Mouse (Mus musculus): ENCODE data around the gene Srrt. TPM values are rescaled to one million over a fixed set of nuclear protein-coding genes. Genes with fewer than 3 reads are reported as not detected.

Gene Srrt
- polyA plus RNA-seq (2015; fragmentation: Nextera tagmentation; extraction: Ambion mirVana): 106 and 113 TPM in 2 replicates

DNA sequence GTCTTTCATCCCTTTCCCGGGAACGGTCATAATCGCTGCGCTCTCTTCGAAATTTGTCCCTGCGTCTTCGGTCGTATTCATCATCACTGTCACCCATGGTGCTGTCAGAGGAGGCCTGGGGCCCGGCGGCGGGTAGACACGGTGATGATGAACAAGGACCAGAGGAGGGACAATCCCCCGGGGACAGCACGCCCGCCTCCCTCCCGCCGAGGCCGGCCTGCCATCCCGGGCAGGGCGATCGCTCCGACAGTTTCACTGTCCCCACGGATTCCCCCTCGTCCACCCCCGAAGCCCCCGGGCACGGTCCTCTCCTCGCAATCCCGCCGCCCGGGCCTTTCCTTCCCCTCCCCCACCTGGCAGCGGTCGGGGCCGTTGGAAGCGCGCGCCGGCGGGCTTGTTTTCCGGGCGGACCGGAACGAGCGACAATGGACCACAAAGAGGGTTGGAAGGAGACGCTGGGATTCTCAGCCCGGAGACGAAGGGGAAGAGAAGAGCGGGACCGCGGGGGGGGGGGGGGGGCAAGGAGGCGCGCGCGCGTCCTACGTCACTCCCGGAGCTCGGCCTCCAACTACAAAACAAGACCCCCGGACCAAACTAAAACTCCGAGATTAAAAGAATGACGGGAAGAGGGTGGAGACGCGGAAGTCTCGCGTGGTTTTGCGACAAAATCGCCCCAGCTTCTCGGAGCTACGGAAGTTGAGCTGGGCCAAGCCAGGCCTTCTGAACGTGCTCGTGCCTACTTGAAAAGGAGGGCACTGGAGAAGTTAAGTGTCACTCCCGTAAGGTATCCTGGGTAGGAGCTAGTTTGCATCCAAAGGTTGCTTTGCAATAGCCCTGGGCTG is at the start of gene Srrt:
Srrt (minus strand) TSS at position 604 of the 842 bp plus-strand sequence.
- H3K36me3 ChIP-seq (ENCODE audit: control insufficient read depth, insufficient read depth, low read length): peaks cover 30% of the 10 kb centered on the region
- WGBS: under 1% methylated on average over 69 of the region's 72 CpGs
- ATAC-seq: peak; percentile 89

DNA sequence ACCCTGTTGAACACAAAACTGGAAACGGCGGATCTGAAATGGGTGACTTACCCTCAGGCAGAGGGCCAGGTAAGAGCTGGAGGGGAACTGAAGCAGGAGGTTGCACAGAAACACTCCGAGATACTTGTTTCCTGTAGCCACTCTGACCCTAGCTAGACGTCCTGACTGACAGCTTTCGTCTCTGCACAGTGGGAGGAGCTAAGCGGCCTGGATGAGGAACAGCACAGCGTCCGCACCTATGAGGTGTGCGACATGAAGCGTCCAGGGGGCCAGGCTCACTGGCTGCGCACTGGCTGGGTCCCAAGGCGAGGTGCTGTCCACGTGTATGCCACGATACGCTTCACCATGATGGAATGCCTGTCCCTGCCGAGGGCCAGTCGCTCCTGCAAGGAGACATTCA is 46.6 kb upstream of the Srrt start:
- no peak for ATAC-seq
- peaks cover 21% of the 10 kb centered on the region for H3K36me3 ChIP-seq (ENCODE audit: control insufficient read depth, insufficient read depth, low read length)

More for the DNA sequence above, at the start of gene Srrt:
- Histone ChIP-seq H3K27me3 (replicated peaks; ENCODE audit: control insufficient read depth, insufficient read depth, low read length) (no peaks in the 10 kb centered on the region), H3K4me1 (ENCODE audit: control insufficient read depth, insufficient read depth, low read length) (peaks cover 26% of the 10 kb centered on the region), H3K9ac (ENCODE audit: low read depth, low read length) (peak within 1 kb of the TSS; percentile 95), H3K4me2 (ENCODE audit: low read depth, low read length) (peak within 1 kb of the TSS; percentile 57), H3K9me3 (ENCODE audit: control insufficient read depth, low read length) (0 out of 2 replicates have a peak, but pooled peaks cover 3% of the 10 kb centered on the region), H3K4me3 (ENCODE audit: low read length) (peak within 1 kb of the TSS; percentile 88), H3K27ac (ENCODE audit: low read length) (peak within 1 kb of the TSS; percentile 94)

DNA sequence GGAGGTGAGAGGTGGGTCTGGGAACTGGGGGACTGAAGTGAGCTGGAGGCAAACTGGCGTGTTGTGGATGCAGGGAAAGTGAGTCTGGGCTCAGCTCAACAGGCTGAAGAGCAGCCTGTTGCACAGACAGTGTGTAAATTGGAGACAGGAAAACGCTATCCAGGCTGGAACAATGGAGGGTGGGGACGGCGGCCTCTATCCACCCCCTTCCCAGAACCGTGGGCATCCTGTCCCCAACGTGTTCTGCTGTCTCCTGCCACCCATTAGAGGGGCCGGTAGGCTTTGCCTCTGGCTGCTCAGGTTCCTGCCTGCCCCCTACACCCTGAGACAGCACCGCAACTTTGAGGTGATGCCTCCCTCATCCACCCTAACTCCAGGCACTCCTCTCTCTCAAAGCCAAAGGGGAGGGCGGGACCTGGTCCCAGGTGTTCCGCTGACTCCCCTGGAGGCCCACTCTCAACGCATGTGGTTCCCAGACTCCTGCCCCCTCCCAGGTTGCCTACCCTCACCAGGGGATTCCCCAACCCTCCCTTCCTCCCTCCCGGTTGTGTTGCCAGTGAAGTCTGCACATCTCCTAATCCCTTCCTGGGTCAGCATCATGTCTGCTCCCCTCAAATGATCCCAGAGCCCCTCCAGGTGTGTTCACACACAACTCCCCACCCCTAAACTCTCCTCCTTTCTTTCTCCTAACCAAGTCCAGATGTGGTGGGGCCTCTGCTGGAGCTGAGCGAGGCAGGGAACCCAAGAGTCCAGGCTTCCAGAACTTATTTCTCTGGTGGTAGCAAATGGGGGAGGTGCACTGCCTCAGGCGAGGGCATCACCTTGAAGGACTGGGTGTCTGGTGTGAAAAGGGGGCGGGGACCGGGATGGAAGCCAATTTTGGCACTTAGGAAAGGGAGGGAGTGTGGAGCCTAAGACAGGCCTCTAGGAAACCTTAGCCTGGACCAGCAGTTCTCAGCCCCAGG is 44.8 kb upstream of the Srrt start:
- Histone ChIP-seq H3K9ac (ENCODE audit: low read depth, low read length) (peak overlapping the region; percentile 95), H3K4me3 (ENCODE audit: low read length) (peak overlapping the region; percentile 74), H3K4me2 (ENCODE audit: low read depth, low read length) (peak overlapping the region; percentile 84), H3K27ac (ENCODE audit: low read length) (peak overlapping the region; percentile 98), H3K36me3 (ENCODE audit: control insufficient read depth, insufficient read depth, low read length) (peaks cover 17% of the 10 kb centered on the region), H3K27me3 (replicated peaks; ENCODE audit: control insufficient read depth, insufficient read depth, low read length) (no peaks in the 10 kb centered on the region), H3K4me1 (ENCODE audit: control insufficient read depth, insufficient read depth, low read length) (peaks cover 37% of the 10 kb centered on the region), H3K9me3 (ENCODE audit: control insufficient read depth, low read length) (no peaks in the 10 kb centered on the region)
- ATAC-seq: no peak
- WGBS: 11% methylated on average over 16 of the region's 16 CpGs

More for the DNA sequence above, 46.6 kb upstream of the Srrt start:
- WGBS: 84% methylated on average over 17 of the region's 17 CpGs
- Histone ChIP-seq H3K9me3 (ENCODE audit: control insufficient read depth, low read length) (no peaks in the 10 kb centered on the region), H3K27me3 (replicated peaks; ENCODE audit: control insufficient read depth, insufficient read depth, low read length) (no peaks in the 10 kb centered on the region), H3K4me3 (ENCODE audit: low read length) (no peak overlapping the region), H3K4me1 (ENCODE audit: control insufficient read depth, insufficient read depth, low read length) (peaks cover 20% of the 10 kb centered on the region), H3K27ac (ENCODE audit: low read length) (no peak overlapping the region), H3K4me2 (ENCODE audit: low read depth, low read length) (no peak overlapping the region), H3K9ac (ENCODE audit: low read depth, low read length) (no peak overlapping the region; the same call in 1 of the 2 replicates)

DNA sequence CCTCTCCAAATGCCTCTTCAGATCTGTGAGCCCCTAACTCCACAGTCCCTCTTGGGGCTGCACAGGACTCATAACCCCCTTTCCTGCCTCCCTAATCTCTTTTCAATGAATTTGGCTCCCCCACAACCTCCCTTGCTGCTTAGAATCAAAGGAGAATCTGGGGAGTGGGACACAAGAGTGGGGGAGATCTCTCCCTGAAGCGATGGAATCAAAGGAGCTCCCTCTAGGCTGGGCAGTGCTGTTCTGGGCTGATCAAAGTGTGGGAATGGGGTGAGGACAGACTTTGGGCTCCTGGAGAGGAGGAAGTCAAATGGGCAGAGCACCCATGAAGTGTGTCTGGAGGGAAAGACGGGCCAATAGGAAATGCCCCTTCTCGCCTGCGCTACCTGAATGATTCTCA is 43.9 kb upstream of the Srrt start:
- H3K4me1 ChIP-seq (ENCODE audit: control insufficient read depth, insufficient read depth, low read length): peaks cover 42% of the 10 kb centered on the region
- peak overlapping the region; percentile 98 for H3K27ac ChIP-seq (ENCODE audit: low read length)
- H3K9me3 ChIP-seq (ENCODE audit: control insufficient read depth, low read length): no peaks in the 10 kb centered on the region
- 9% methylated on average over 4 of the region's 4 CpGs for WGBS
- peak overlapping the region; percentile 84 for H3K4me2 ChIP-seq (ENCODE audit: low read depth, low read length)
- H3K27me3 ChIP-seq (replicated peaks; ENCODE audit: control insufficient read depth, insufficient read depth, low read length): no peaks in the 10 kb centered on the region
- peak overlapping the region; percentile 74 for H3K4me3 ChIP-seq (ENCODE audit: low read length)
- ATAC-seq: no peak
- peaks cover 11% of the 10 kb centered on the region for H3K36me3 ChIP-seq (ENCODE audit: control insufficient read depth, insufficient read depth, low read length)
- peak overlapping the region; percentile 95 for H3K9ac ChIP-seq (ENCODE audit: low read depth, low read length)

DNA sequence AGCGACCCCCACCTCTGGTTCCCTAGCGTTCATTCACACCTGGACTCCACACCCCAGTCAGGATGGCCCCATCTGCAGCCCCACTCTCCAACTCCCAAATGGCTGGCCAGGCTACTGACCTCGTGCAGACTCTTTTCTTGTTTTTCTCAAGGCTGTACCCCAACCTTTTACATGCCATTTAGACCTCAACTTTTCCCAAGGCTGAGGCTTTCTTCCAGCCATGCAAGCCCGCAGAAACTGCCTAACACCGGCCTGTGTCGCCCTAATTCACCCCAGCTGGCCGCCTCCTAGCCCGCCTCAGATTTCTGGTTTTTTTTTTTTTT is 43.5 kb upstream of the Srrt start:
- H3K9me3 ChIP-seq (ENCODE audit: control insufficient read depth, low read length): no peaks in the 10 kb centered on the region
- peak overlapping the region; percentile 74 for H3K4me3 ChIP-seq (ENCODE audit: low read length)
- peak overlapping the region; percentile 98 for H3K27ac ChIP-seq (ENCODE audit: low read length)
- H3K4me2 ChIP-seq (ENCODE audit: low read depth, low read length): peak overlapping the region; percentile 84
- no peaks in the 10 kb centered on the region for H3K27me3 ChIP-seq (replicated peaks; ENCODE audit: control insufficient read depth, insufficient read depth, low read length)
- ATAC-seq: no peak
- H3K4me1 ChIP-seq (ENCODE audit: control insufficient read depth, insufficient read depth, low read length): peaks cover 42% of the 10 kb centered on the region
- peaks cover 7% of the 10 kb centered on the region; the same call in 1 of the 2 replicates for H3K36me3 ChIP-seq (ENCODE audit: control insufficient read depth, insufficient read depth, low read length)
- peak overlapping the region; percentile 95 for H3K9ac ChIP-seq (ENCODE audit: low read depth, low read length)
- 4% methylated on average over 8 of the region's 8 CpGs for WGBS

DNA sequence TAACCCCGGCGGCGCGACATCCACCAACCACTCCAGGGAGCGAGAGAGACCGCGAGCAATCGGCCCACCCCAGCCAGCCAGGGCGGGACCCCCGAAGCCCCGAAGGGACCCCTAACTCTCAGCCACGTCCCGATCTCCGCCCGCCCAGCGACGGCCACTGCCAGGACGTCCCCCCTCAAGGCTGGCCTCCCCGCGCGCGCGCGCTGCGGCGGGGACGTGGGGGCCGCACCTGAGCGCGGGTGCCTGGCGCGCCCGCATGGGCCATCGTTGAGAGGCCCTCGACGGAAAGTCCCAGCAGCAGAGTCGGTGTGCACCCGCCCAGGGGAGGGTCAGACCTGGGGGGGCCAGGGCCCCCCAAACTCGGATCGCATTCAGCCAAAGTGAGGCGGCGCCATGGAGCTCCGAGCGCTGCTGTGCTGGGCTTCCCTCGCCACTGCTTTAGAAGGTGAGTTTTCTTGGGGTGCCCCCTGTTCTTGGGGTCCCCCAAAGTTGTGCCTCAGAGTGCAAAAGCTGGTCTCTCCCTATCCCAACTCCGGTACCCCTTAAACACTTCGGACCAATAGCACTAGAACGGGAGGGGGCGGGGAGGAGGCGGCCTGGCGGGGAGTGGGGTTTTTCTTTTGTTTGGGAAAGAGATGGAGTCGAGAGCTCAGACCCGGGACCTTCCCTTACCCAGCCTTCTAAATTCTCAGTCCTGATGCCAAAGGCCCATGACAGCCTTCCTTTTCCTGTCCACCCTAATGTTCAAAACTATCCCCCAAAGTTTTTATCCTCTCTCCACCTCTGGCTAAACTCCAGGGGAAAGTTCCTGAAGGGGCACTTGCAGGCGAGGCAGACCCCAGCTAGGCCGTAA is 43.0 kb upstream of the Srrt start:
- Histone ChIP-seq H3K4me2 (ENCODE audit: low read depth, low read length) (peak overlapping the region; percentile 84), H3K36me3 (ENCODE audit: control insufficient read depth, insufficient read depth, low read length) (peaks cover 5% of the 10 kb centered on the region; the same call in 1 of the 2 replicates), H3K27me3 (replicated peaks; ENCODE audit: control insufficient read depth, insufficient read depth, low read length) (no peaks in the 10 kb centered on the region), H3K27ac (ENCODE audit: low read length) (peak overlapping the region; percentile 98), H3K9me3 (ENCODE audit: control insufficient read depth, low read length) (no peaks in the 10 kb centered on the region), H3K4me1 (ENCODE audit: control insufficient read depth, insufficient read depth, low read length) (peaks cover 42% of the 10 kb centered on the region), H3K9ac (ENCODE audit: low read depth, low read length) (peak overlapping the region; percentile 95), H3K4me3 (ENCODE audit: low read length) (peak overlapping the region; percentile 74)
- under 1% methylated on average over 55 of the region's 55 CpGs for WGBS
- peak; percentile 41 for ATAC-seq

DNA sequence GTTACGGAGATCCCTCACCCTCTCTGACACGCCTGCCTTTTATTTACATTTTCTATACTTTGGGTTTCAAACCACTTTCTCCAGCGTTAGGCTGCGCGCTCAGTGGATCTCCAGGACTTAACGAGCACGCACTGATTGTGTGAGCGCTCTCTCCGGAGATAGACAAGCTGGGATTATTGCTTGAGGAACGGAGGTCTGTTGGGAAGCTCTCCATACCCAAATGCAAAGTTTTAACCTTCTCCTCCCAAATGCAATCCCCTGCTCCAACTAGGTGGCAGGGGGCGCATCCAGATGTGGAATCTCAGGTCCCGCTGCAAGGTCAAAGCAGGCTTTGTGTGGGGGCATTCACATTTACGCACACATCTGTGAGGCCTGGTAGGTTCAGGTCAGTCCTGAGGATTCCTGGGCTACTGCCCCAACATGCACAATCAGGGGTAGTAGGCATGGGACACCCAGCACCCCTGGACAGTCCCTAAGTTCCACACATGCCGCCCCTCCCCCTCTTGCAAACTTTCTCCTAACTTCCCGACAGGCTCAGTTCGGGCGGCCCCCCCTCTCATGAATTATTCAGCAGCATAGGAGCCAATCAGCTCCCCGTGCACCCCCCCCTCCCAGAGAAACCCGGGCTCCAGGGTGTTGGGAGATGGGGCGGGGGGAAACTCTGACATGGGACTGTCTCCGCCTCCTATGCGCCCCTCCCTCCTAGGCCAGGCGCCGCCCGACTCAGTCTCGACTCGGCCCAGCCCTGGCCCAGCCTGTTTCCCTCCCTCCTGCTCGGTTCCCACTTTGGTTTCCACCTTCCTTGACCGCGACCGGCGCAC is 42.1 kb upstream of the Srrt start, which contains the start of gene Ephb4:
Ephb4 (plus strand) TSS at position 726 of the 821 bp plus-strand sequence.
- ATAC-seq: peak; percentile 92
- no peaks in the 10 kb centered on the region for H3K36me3 ChIP-seq (ENCODE audit: control insufficient read depth, insufficient read depth, low read length)
- no peaks in the 10 kb centered on the region for H3K27me3 ChIP-seq (replicated peaks; ENCODE audit: control insufficient read depth, insufficient read depth, low read length)
- no peaks in the 10 kb centered on the region for H3K9me3 ChIP-seq (ENCODE audit: control insufficient read depth, low read length)
- H3K4me2 ChIP-seq (ENCODE audit: low read depth, low read length): peak within 1 kb of the TSS; percentile 84
- peaks cover 49% of the 10 kb centered on the region for H3K4me1 ChIP-seq (ENCODE audit: control insufficient read depth, insufficient read depth, low read length)
- WGBS: under 1% methylated on average over 32 of the region's 32 CpGs
- peak within 1 kb of the TSS; percentile 74 for H3K4me3 ChIP-seq (ENCODE audit: low read length)
- peak within 1 kb of the TSS; percentile 98 for H3K27ac ChIP-seq (ENCODE audit: low read length)
- H3K9ac ChIP-seq (ENCODE audit: low read depth, low read length): peak within 1 kb of the TSS; percentile 95
